Mouse (Mus musculus): ENCODE results near the gene Tbc1d24. TPM values are rescaled to one million over a fixed set of nuclear protein-coding genes. Genes with fewer than 3 reads are reported as not detected.

Tbc1d24 gene
- polyA plus RNA-seq, 1 experiment: 4.3 TPM

DNA sequence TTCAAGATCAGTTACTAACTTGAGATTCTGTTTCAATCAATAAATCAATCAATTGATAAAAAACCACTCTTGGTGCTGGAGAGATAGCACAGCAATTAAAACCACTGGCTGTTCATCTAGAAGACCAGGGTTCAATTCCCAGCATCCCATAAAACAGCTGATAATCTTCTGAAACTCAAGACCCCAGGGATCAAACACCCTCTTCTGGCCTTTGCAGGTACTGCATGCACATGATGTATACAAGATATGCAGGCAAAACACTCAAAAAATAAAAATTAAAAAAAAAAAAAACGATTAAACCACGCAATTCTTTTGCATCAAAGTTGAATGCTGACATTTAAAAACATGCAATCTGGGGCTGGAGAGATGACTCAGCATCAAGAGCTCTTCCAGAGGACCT is 43.3 kb upstream of the Tbc1d24 start:
- Histone ChIP-seq H3K4me2 (ENCODE audit: low read depth) (no peak overlapping the region), H3K79me2 (ENCODE audit: control insufficient read depth, insufficient read depth) (peaks cover 30% of the 10 kb centered on the region)

DNA sequence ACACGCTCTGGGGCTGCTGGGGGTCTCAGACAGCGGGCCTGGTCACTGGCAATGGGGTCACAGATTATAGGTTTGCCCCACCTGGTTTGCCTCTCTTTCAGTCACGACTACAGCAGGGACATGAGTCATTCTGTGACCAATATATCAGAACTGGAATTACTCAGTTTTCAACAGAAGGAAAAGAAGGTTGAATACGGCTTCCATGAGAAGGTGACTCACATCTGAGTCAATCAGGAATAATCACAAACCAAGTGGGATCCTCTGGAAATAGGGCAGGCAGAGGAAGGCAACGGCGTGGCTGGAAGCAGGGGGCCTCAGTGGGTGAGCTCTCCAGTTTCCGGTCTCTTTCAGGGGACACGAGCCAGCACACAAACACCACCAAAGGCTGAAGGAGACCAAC is 38.7 kb upstream of the Tbc1d24 start:
- Histone ChIP-seq H3K4me3 (no peak overlapping the region), H3K79me2 (ENCODE audit: control insufficient read depth, insufficient read depth) (peaks cover 11% of the 10 kb centered on the region), H3K27me3 (ENCODE audit: control insufficient read depth, insufficient read depth, insufficient read length) (no peaks in the 10 kb centered on the region), H3ac (ENCODE audit: control insufficient read depth, insufficient read length) (no peak overlapping the region), H3K36me3 (ENCODE audit: control insufficient read depth, insufficient read depth) (peaks cover 18% of the 10 kb centered on the region), H3K4me2 (ENCODE audit: low read depth) (peak overlapping the region; percentile 50)
- TF ChIP-seq CEBPB (IDR thresholded peaks at IDR 0.05; ENCODE audit: insufficient read depth, poor library complexity, severe bottlenecking): no peak
- TF ChIP-seq TCF3 (IDR thresholded peaks at IDR 0.05; ENCODE audit: insufficient read length, low read depth): no peak
- TF ChIP-seq SRF (IDR thresholded peaks at IDR 0.05; ENCODE audit: control insufficient read depth, insufficient read length, low read depth): no peak
- no peak for TF ChIP-seq REST (IDR thresholded peaks at IDR 0.05; ENCODE audit: insufficient read depth, insufficient read length)
- no peak for TF ChIP-seq E2F4 (IDR thresholded peaks at IDR 0.05; ENCODE audit: insufficient read depth)
- TF ChIP-seq MYOD1 (IDR thresholded peaks at IDR 0.05; ENCODE audit: control insufficient read depth in 1 of 3, insufficient read length in 2 of 3, low read depth in 2 of 3): no peak
- no peak for TF ChIP-seq MYOG (IDR thresholded peaks at IDR 0.05; ENCODE audit: control insufficient read depth in 1 of 3, insufficient read depth in 1 of 3, insufficient read length in 2 of 3, low read depth in 2 of 3)
- TF ChIP-seq MAX (IDR thresholded peaks at IDR 0.05; ENCODE audit: low read depth): no peak
- TF ChIP-seq POLR2A (IDR thresholded peaks at IDR 0.05; ENCODE audit: insufficient read length, low read depth): no peak
- no peak for TF ChIP-seq USF1 (IDR thresholded peaks at IDR 0.05; ENCODE audit: low read depth)
- no peak for TF ChIP-seq TCF12 (IDR thresholded peaks at IDR 0.05; ENCODE audit: insufficient read depth, poor library complexity, severe bottlenecking)
- no peak for TF ChIP-seq POLR2AphosphoS2 (IDR thresholded peaks at IDR 0.05; ENCODE audit: insufficient read length, low read depth)

More for the DNA sequence above, 43.3 kb upstream of the Tbc1d24 start:
- TF ChIP-seq MAX (IDR thresholded peaks at IDR 0.05; ENCODE audit: low read depth) (no peak), POLR2AphosphoS2 (IDR thresholded peaks at IDR 0.05; ENCODE audit: insufficient read length, low read depth) (no peak), TCF3 (IDR thresholded peaks at IDR 0.05; ENCODE audit: insufficient read length, low read depth) (no peak), USF1 (IDR thresholded peaks at IDR 0.05; ENCODE audit: low read depth) (no peak), MYOG (IDR thresholded peaks at IDR 0.05; ENCODE audit: control insufficient read depth in 1 of 3, insufficient read depth in 1 of 3, insufficient read length in 2 of 3, low read depth in 2 of 3) (no peak), CEBPB (IDR thresholded peaks at IDR 0.05; ENCODE audit: insufficient read depth, poor library complexity, severe bottlenecking) (no peak), E2F4 (IDR thresholded peaks at IDR 0.05; ENCODE audit: insufficient read depth) (no peak), SRF (IDR thresholded peaks at IDR 0.05; ENCODE audit: control insufficient read depth, insufficient read length, low read depth) (no peak), TCF12 (IDR thresholded peaks at IDR 0.05; ENCODE audit: insufficient read depth, poor library complexity, severe bottlenecking) (no peak), MYOD1 (IDR thresholded peaks at IDR 0.05; ENCODE audit: control insufficient read depth in 1 of 3, insufficient read length in 2 of 3, low read depth in 2 of 3) (no peak), REST (IDR thresholded peaks at IDR 0.05; ENCODE audit: insufficient read depth, insufficient read length) (no peak), POLR2A (IDR thresholded peaks at IDR 0.05; ENCODE audit: insufficient read length, low read depth) (no peak)
- H3K4me3 ChIP-seq: no peak overlapping the region
- H3ac ChIP-seq (ENCODE audit: control insufficient read depth, insufficient read length): no peak overlapping the region
- no peaks in the 10 kb centered on the region for H3K27me3 ChIP-seq (ENCODE audit: control insufficient read depth, insufficient read depth, insufficient read length)
- H3K36me3 ChIP-seq (ENCODE audit: control insufficient read depth, insufficient read depth): no peaks in the 10 kb centered on the region

DNA sequence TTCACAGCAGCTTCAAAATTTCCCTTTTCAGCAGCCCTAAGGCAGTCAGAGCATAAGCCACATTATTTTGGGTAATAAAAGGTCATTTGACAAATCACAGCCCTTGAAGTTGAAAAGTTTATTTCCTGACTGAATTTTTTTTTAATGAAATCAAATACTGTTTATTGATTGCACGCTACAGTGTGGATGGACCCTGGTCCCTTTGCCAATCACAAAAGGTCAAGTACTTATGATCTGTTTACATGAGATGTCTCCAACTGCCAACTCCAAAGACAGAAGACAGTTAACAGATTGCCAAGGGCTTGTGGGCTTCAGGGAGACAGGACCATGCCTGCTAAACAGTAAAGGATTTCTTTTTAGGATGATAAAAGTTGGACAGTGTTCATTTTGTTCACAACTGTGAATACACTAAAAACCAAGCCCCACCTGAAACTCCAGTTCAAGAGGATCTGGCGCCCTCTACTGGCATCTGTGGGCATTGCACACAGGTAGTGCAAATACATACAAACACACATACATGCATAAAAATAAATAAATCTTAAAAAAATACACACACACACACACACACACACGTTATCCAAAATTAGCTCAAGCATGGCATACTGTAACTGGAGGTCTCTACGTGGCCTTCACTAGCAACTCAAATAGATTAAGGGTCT is 38.1 kb upstream of the Tbc1d24 start:
- no peak for TF ChIP-seq POLR2A (IDR thresholded peaks at IDR 0.05; ENCODE audit: insufficient read length, low read depth)
- no peak for TF ChIP-seq TCF3 (IDR thresholded peaks at IDR 0.05; ENCODE audit: insufficient read length, low read depth)
- TF ChIP-seq E2F4 (IDR thresholded peaks at IDR 0.05; ENCODE audit: insufficient read depth): no peak
- no peak for TF ChIP-seq CEBPB (IDR thresholded peaks at IDR 0.05; ENCODE audit: insufficient read depth, poor library complexity, severe bottlenecking)
- TF ChIP-seq REST (IDR thresholded peaks at IDR 0.05; ENCODE audit: insufficient read depth, insufficient read length): no peak
- no peak for TF ChIP-seq USF1 (IDR thresholded peaks at IDR 0.05; ENCODE audit: low read depth)
- no peak for TF ChIP-seq SRF (IDR thresholded peaks at IDR 0.05; ENCODE audit: control insufficient read depth, insufficient read length, low read depth)
- TF ChIP-seq MYOD1 (IDR thresholded peaks at IDR 0.05; ENCODE audit: control insufficient read depth in 1 of 3, insufficient read length in 2 of 3, low read depth in 2 of 3): no peak
- no peak for TF ChIP-seq TCF12 (IDR thresholded peaks at IDR 0.05; ENCODE audit: insufficient read depth, poor library complexity, severe bottlenecking)
- no peak for TF ChIP-seq MYOG (IDR thresholded peaks at IDR 0.05; ENCODE audit: control insufficient read depth in 1 of 3, insufficient read depth in 1 of 3, insufficient read length in 2 of 3, low read depth in 2 of 3)
- Histone ChIP-seq H3ac (ENCODE audit: control insufficient read depth, insufficient read length) (no peak overlapping the region), H3K4me3 (no peak overlapping the region), H3K4me2 (ENCODE audit: low read depth) (no peak overlapping the region), H3K27me3 (ENCODE audit: control insufficient read depth, insufficient read depth, insufficient read length) (no peaks in the 10 kb centered on the region), H3K79me2 (ENCODE audit: control insufficient read depth, insufficient read depth) (peaks cover 6% of the 10 kb centered on the region), H3K36me3 (ENCODE audit: control insufficient read depth, insufficient read depth) (peaks cover 18% of the 10 kb centered on the region)

DNA sequence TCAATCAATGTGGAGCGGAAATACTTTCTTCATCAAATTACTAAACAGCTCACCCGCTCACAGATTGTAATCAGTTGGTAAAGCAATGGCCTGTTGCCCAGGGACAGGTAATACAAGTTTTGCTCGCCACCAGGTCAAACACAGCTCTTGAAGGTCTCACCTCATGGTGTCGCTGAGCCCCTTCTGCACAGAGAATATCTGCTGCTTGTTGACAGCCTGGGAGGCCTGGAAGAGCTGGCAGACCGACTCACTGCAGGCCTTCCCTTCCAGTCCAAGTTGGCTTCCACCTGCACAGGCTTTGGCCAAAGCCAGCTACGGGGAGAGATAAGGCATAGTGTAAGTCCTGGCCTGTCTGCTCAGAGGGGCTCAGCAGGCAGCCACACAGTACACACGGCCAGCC is 31.6 kb upstream of the Tbc1d24 start:
- TF ChIP-seq POLR2AphosphoS2 (IDR thresholded peaks at IDR 0.05; ENCODE audit: insufficient read length, low read depth) (no peak), REST (IDR thresholded peaks at IDR 0.05; ENCODE audit: insufficient read depth, insufficient read length) (no peak), USF1 (IDR thresholded peaks at IDR 0.05; ENCODE audit: low read depth) (no peak), SRF (IDR thresholded peaks at IDR 0.05; ENCODE audit: control insufficient read depth, insufficient read length, low read depth) (no peak), POLR2A (IDR thresholded peaks at IDR 0.05; ENCODE audit: insufficient read length, low read depth) (no peak), TCF3 (IDR thresholded peaks at IDR 0.05; ENCODE audit: insufficient read length, low read depth) (no peak), CEBPB (IDR thresholded peaks at IDR 0.05; ENCODE audit: insufficient read depth, poor library complexity, severe bottlenecking) (no peak), MYOG (IDR thresholded peaks at IDR 0.05; ENCODE audit: control insufficient read depth in 1 of 3, insufficient read depth in 1 of 3, insufficient read length in 2 of 3, low read depth in 2 of 3) (no peak), MYOD1 (IDR thresholded peaks at IDR 0.05; ENCODE audit: control insufficient read depth in 1 of 3, insufficient read length in 2 of 3, low read depth in 2 of 3) (no peak), E2F4 (IDR thresholded peaks at IDR 0.05; ENCODE audit: insufficient read depth) (no peak), MAX (IDR thresholded peaks at IDR 0.05; ENCODE audit: low read depth) (no peak), TCF12 (IDR thresholded peaks at IDR 0.05; ENCODE audit: insufficient read depth, poor library complexity, severe bottlenecking) (no peak)
- H3K27me3 ChIP-seq (ENCODE audit: control insufficient read depth, insufficient read depth, insufficient read length): no peaks in the 10 kb centered on the region
- H3K79me2 ChIP-seq (ENCODE audit: control insufficient read depth, insufficient read depth): no peaks in the 10 kb centered on the region
- no peak overlapping the region for H3K4me3 ChIP-seq
- H3ac ChIP-seq (ENCODE audit: control insufficient read depth, insufficient read length): no peak overlapping the region
- H3K36me3 ChIP-seq (ENCODE audit: control insufficient read depth, insufficient read depth): peaks cover 23% of the 10 kb centered on the region
- no peak overlapping the region for H3K4me2 ChIP-seq (ENCODE audit: low read depth)
